8 mouse cellular contexts compared by ENCODE assay signal in genomic region chr11:94213735-94214594, GRCm38 (mm10). TPM values are rescaled to one million over a fixed set of nuclear protein-coding genes. Genes with fewer than 3 reads are reported as not detected.
DNase-seq lines count a peak whose midpoint lies in the region; ATAC-seq and TF ChIP-seq lines count a peak whose summit lies in the region.

No protein-coding gene starts in this region.

- 0 out of 2 replicates have a peak overlapping the region, but pooled peaks have one; percentile 98 for H3K4me2 ChIP-seq in liver, embryonic 16.5 days (ENCODE audit: low read depth, low read length)
- peak overlapping the region; percentile 76 for H3K4me2 ChIP-seq in heart, postnatal 0 days (ENCODE audit: low read depth, low read length)
- peak overlapping the region; percentile 97 for H3K4me2 ChIP-seq in liver, postnatal 0 days (ENCODE audit: low read depth, low read length)

- no peak for TF ChIP-seq EP300 in heart, postnatal 0 days (IDR thresholded peaks at IDR 0.05; ENCODE audit: low read depth)
- TF ChIP-seq EP300 in liver, postnatal 0 days (IDR thresholded peaks at IDR 0.05; ENCODE audit: low read depth): no peak

- no peak for DNase-seq in liver
- DNase-seq in brain, adult 2 months (ENCODE audit: low read depth, low spot score): peak; percentile 55
- DNase-seq in heart, postnatal 0 days (ENCODE audit: low spot score): no peak
- no peak for DNase-seq in liver, postnatal 0 days
- DNase-seq in spleen, adult 12 weeks (ENCODE audit: low spot score): no peak
- DNase-seq in thymus, postnatal 36 days: no peak
- DNase-seq in thymus, postnatal 25 days: no peak

- no peak overlapping the region for H3K27ac ChIP-seq in liver, embryonic 16.5 days (ENCODE audit: low read length)
- H3K27ac ChIP-seq in heart, postnatal 0 days (ENCODE audit: low read depth): peak overlapping the region; percentile 39
- H3K27ac ChIP-seq in liver, postnatal 0 days (ENCODE audit: low read depth): no peak overlapping the region

- no peaks in the 10 kb centered on the region for H3K27me3 ChIP-seq in liver, embryonic 16.5 days (ENCODE audit: control insufficient read depth, insufficient read depth, low read depth, low read length)
- no peaks in the 10 kb centered on the region for H3K27me3 ChIP-seq in heart, postnatal 0 days (ENCODE audit: control insufficient read depth, insufficient read depth, low read length)
- H3K27me3 ChIP-seq in liver, postnatal 0 days (ENCODE audit: insufficient read depth, low read length): no peaks in the 10 kb centered on the region

- peaks cover 11% of the 10 kb centered on the region for H3K36me3 ChIP-seq in liver, embryonic 16.5 days (ENCODE audit: control insufficient read depth, insufficient read depth)
- peaks cover 16% of the 10 kb centered on the region for H3K36me3 ChIP-seq in heart, postnatal 0 days (replicated peaks; ENCODE audit: control insufficient read depth, insufficient read depth, low read length)
- peaks cover 10% of the 10 kb centered on the region for H3K36me3 ChIP-seq in liver, postnatal 0 days (replicated peaks; ENCODE audit: insufficient read depth, low read length)

- no peaks in the 10 kb centered on the region for H3K9me3 ChIP-seq in liver, embryonic 16.5 days (replicated peaks; ENCODE audit: control insufficient read depth, low read length)
- no peaks in the 10 kb centered on the region for H3K9me3 ChIP-seq in heart, postnatal 0 days (replicated peaks; ENCODE audit: control insufficient read depth, low read length)
- H3K9me3 ChIP-seq in liver, postnatal 0 days (ENCODE audit: low read length): no peaks in the 10 kb centered on the region

- no peak for ATAC-seq in liver, embryonic 16.5 days (ENCODE audit: low read depth)
- no peak for ATAC-seq in heart, postnatal 0 days (ENCODE audit: insufficient read depth, low read depth)
- ATAC-seq in liver, postnatal 0 days: no peak

- peaks cover 8% of the 10 kb centered on the region for H3K4me1 ChIP-seq in liver, embryonic 16.5 days (ENCODE audit: control insufficient read depth, low read depth, low read length)
- H3K4me1 ChIP-seq in heart, postnatal 0 days (ENCODE audit: control insufficient read depth, insufficient read depth): 0 out of 2 replicates have a peak, but pooled peaks cover 3% of the 10 kb centered on the region
- H3K4me1 ChIP-seq in liver, postnatal 0 days (ENCODE audit: insufficient read depth): peaks cover 4% of the 10 kb centered on the region; the same call in 1 of the 2 replicates

- H3K4me3 ChIP-seq in liver, embryonic 16.5 days (ENCODE audit: low read depth, low read length): no peak overlapping the region
- peak overlapping the region; percentile 99 for H3K4me3 ChIP-seq in heart, postnatal 0 days (ENCODE audit: low read depth, low read length)
- H3K4me3 ChIP-seq in liver, postnatal 0 days (ENCODE audit: low read depth, low read length): 0 out of 2 replicates have a peak overlapping the region, but pooled peaks have one; percentile 2

- 86% methylated on average over 29 of the region's 29 CpGs for WGBS in liver, embryonic 16.5 days (ENCODE audit: insufficient replicate concordance)
- WGBS in heart, postnatal 0 days: 66% methylated on average over 29 of the region's 29 CpGs
- 87% methylated on average over 29 of the region's 29 CpGs for WGBS in liver, postnatal 0 days (ENCODE audit: insufficient replicate concordance)

- H3K9ac ChIP-seq in liver, embryonic 16.5 days (ENCODE audit: low read depth, low read length): no peak overlapping the region
- H3K9ac ChIP-seq in heart, postnatal 0 days (replicated peaks; ENCODE audit: low read depth, low read length): peak overlapping the region; percentile 100
- no peak overlapping the region; the same call in 1 of the 2 replicates for H3K9ac ChIP-seq in liver, postnatal 0 days (replicated peaks)

- no peak for TF ChIP-seq CTCF in heart, postnatal 0 days (IDR thresholded peaks at IDR 0.05; ENCODE audit: low read depth)
- no peak for TF ChIP-seq CTCF in liver, postnatal 0 days (IDR thresholded peaks at IDR 0.05; ENCODE audit: low read depth)

RNA-seq across cellular contexts. Expression of gene Tob1, which starts 2.7 kb away (rescaled TPM):
- 11.6 and 11.8 TPM in 2 replicates for polyA plus RNA-seq in liver, embryonic 16.5 days (2015; fragmentation: Nextera tagmentation; extraction: Ambion mirVana)
- total RNA-seq in heart, postnatal 0 days (2014; rRNA removed; ENCODE audit: low replicate concordance): 20.3 and 42.6 TPM in 2 replicates
- polyA plus RNA-seq in heart, postnatal 0 days (2015; fragmentation: Nextera tagmentation; extraction: Ambion mirVana): 69.3 and 72.5 TPM in 2 replicates
- polyA plus RNA-seq in liver, postnatal 0 days (2015; fragmentation: Nextera tagmentation; extraction: Ambion mirVana): 47.8 and 53.1 TPM in 2 replicates

RNA-seq across cellular contexts. Expression of gene Wfikkn2, which starts 31.8 kb away (rescaled TPM):
- 0.09 and 0.14 TPM in 2 replicates for polyA plus RNA-seq in liver, embryonic 16.5 days (2015; fragmentation: Nextera tagmentation; extraction: Ambion mirVana)
- total RNA-seq in heart, postnatal 0 days (2014; rRNA removed; ENCODE audit: low replicate concordance): 0.76 and 2.7 TPM in 2 replicates
- polyA plus RNA-seq in heart, postnatal 0 days (2015; fragmentation: Nextera tagmentation; extraction: Ambion mirVana): 1.6 and 1.7 TPM in 2 replicates
- 0.39 and 0.54 TPM in 2 replicates for polyA plus RNA-seq in liver, postnatal 0 days (2015; fragmentation: Nextera tagmentation; extraction: Ambion mirVana)
